Mouse (Mus musculus): ENCODE results near the gene Cdca3.

GRCm38 (mm10) chr6:124859725-124860124, 30.4 kb downstream of the Cdca3 start:
- peak; percentile 80; the same call in 1 of the 2 replicates for TF ChIP-seq CTCF (IDR thresholded peaks at IDR 0.05; ENCODE audit: control insufficient read depth, insufficient read depth, insufficient replicate concordance, low read depth, low read length)
- TF ChIP-seq POLR2A (IDR thresholded peaks at IDR 0.05; ENCODE audit: control insufficient read depth, low read depth, low read length), result no peak

Measured in testis, adult 2 months (tissue).